Mouse (Mus musculus) C2C12 (cell line): ENCODE data around the gene Dnm2.

Experiments used
- CEBPB ChIP-seq: IDR thresholded peaks from one replicate; pipeline ENCODE4 v1.6.1; 2011; ENCODE audit warnings: low read depth, mild to moderate bottlenecking, control low read depth, moderate library complexity
- CTCF ChIP-seq: IDR thresholded peaks from one replicate; pipeline ENCODE4 v1.5.1; 2011; ENCODE audit not compliant: control insufficient read depth, insufficient read depth, insufficient read length
- USF1 ChIP-seq: IDR thresholded peaks from one replicate; pipeline ENCODE4 v1.6.1; 2011; ENCODE audit warnings: low read depth, mild to moderate bottlenecking, control low read depth, moderate library complexity

DNA sequence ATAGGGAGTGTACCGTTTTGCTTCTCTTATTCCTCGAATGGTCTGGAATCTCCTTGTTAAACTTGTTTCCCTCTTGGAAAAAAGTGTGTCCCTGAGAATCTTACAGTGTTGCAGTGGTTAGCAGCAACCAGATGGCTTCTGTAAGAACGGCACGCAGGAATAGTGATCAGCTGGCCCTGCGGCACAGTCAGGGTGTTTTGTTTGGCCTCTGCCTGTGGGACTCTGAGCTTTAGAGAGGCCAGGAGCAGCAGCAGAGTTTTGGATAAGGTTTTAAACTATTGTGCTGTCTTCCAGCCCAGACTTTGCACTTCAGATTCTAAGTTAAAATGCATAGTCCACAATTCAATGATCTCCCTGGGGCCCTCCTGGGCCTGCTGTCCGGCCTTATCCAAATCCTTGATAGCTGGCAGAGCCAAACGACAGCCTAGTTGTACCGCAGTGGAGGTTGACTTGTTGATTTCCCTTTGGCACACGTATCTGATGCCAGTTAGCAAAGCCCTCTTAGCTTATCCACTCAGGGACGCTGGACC, 32.0 kb upstream of the Dnm2 start:
- TF ChIP-seq CTCF, result no peak
- TF ChIP-seq CEBPB, result no peak
- TF ChIP-seq USF1, result no peak
